Mouse (Mus musculus) cortical plate, adult 2 months (tissue): ENCODE data around the gene Hibadh.

ENCODE experiments used
- CTCF ChIP-seq: fragments of 200-500 bp; IDR thresholded peaks from 2 replicates; pipeline ENCODE4 v1.5.1; 2011; ENCODE audit warnings: mild to moderate bottlenecking, control low read depth, low read length; ENCODE audit not compliant: insufficient read depth; ENCODE audit errors: extremely low read depth
- POLR2A ChIP-seq: fragments of 200-500 bp; IDR thresholded peaks from 2 replicates; pipeline ENCODE4 v1.6.1; 2011; ENCODE audit warnings: mild to moderate bottlenecking, low read length, control low read depth; ENCODE audit not compliant: insufficient read depth; ENCODE audit errors: extremely low read depth

DNA sequence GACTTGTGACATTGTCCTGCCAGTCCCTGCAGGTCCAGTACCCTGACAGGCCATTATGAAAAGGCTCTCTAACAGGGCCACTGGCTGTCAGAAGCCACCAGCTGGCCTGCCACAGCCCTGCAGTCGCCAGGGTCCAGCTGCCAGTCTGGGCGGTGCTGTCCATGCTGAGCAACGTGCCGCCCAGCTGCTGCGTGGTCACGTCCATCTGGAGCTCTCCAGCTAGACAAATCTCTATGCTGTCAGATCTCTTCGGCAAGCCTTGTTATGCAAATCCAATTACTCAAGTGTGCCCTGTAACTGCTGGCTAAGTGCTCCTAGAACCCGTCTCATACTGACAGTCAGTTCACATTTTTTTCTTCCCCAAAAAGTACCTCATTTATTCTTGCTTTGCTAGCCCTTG lies 55.8 kb downstream of the Hibadh start:
- TF ChIP-seq CTCF (no peak), POLR2A (no peak)
